Mouse (Mus musculus) Patski (cell line): ENCODE data around the gene Egfem1. TPM values are rescaled to one million over a fixed set of nuclear protein-coding genes. Genes with fewer than 3 reads are reported as not detected.

Experiments used
- ATAC-seq: fragments of 100-300 bp; one replicate; pipeline ENCODE4 v1.8.0; 2021
- CTCF ChIA-PET: fragments of 350-600 bp; sonication (Branson Sonifier 250); formaldehyde crosslinking; loops from one replicate; lab custom pipeline; 2022; ENCODE audit warnings: inconsistent platforms; lab: Charles Lee
- POLR2A ChIA-PET: fragments of 350-600 bp; sonication (Branson Sonifier 250); formaldehyde crosslinking; loops from one replicate; lab custom pipeline; 2022; ENCODE audit warnings: antibody characterized with exemption, inconsistent platforms; lab: Charles Lee
- DNase-seq: peaks from one replicate; pipeline ENCODE4 v3.0.0-alpha.2; 2011; ENCODE audit warnings: low read depth, low spot score
- H3K27me3 ChIP-seq: fragments of 371-371 bp; one replicate; pipeline ENCODE4 v1.5.1; 2021
- CTCF ChIP-seq: fragments of 100-300 bp; IDR thresholded peaks from one replicate; pipeline ENCODE4 v1.5.1; 2021
- in situ Hi-C: fragments of 300-500 bp; cut with MboI; formaldehyde crosslinking; loops from 3 replicates; pipeline ENCODE4 v1.11.1; 2018; ENCODE audit warnings: low pct_unique_long_range_greater_than_20kb, mixed read lengths
- polyA plus RNA-seq: library from polyadenylated mRNA; unstranded; gene quantifications from one replicate; pipeline ENCODE4 v1.2.3, GENCODE M21; 2021

The Egfem1 gene
- polyA plus RNA-seq, result not detected

DNA sequence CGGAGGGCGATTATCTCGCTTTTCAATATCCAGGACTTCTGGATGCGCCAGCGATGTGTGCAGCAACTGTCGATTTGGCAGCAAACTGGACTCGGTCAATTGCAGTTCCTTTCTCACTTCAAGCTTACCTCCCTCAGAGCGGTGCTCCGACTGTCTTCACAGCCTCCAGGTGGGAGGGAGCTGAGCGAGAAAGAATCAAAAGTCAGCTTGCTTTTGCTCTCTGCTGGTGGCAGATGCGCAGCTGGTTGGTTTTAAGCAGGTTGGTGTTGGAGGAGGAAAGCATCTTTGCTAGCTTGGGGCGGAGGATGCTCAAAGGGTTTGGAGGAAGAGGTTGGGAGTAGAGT is at the start of gene Egfem1:
Gene Egfem1 (plus strand): TSS at position 72 of the 344 bp plus-strand sequence.
- POLR2A ChIA-PET, result no interaction called here
- ATAC-seq, result no peak
- no peak for TF ChIP-seq CTCF
- CTCF ChIA-PET, result no interaction called here
- no peak for DNase-seq
- peaks cover 63% of the 10 kb centered on the region for H3K27me3 ChIP-seq
- in situ Hi-C loops, result no loop called here

GRCm38 (mm10) chr3:29033107-29033506 is 48.7 kb upstream of the Egfem1 start:
- POLR2A ChIA-PET, result no interaction called here
- in situ Hi-C loops, result loop anchor here (10.0 kb wide), 2 partner anchors 692 to 1522 kb away; no protein-coding TSS in a partner anchor
- DNase-seq, result no peak
- ATAC-seq, result no peak
- CTCF ChIA-PET, result no interaction called here
- H3K27me3 ChIP-seq, result peaks cover 24% of the 10 kb centered on the region
- TF ChIP-seq CTCF, result no peak

GRCm38 (mm10) chr3:29036146-29036545 is 45.7 kb upstream of the Egfem1 start:
- CTCF ChIA-PET, result interaction anchor here (1.1 kb wide), 2 partner anchors 9 to 12 kb away, joined by 4 to 5 read pairs; no protein-coding TSS in a partner anchor
- DNase-seq (no peak), ATAC-seq (no peak)
- in situ Hi-C loops, result loop anchor here (10.0 kb wide), 2 partner anchors 689 to 1519 kb away; no protein-coding TSS in a partner anchor
- H3K27me3 ChIP-seq, result peaks cover 39% of the 10 kb centered on the region
- POLR2A ChIA-PET, result no interaction called here
- peak; percentile 76 for TF ChIP-seq CTCF

- ATAC-seq, result no peak
- in situ Hi-C loops, result loop anchor here (10.0 kb wide), 2 partner anchors 688 to 1518 kb away; no protein-coding TSS in a partner anchor
Measured at GRCm38 (mm10) chr3:29036620-29037019, 45.2 kb upstream of the Egfem1 start.

DNA sequence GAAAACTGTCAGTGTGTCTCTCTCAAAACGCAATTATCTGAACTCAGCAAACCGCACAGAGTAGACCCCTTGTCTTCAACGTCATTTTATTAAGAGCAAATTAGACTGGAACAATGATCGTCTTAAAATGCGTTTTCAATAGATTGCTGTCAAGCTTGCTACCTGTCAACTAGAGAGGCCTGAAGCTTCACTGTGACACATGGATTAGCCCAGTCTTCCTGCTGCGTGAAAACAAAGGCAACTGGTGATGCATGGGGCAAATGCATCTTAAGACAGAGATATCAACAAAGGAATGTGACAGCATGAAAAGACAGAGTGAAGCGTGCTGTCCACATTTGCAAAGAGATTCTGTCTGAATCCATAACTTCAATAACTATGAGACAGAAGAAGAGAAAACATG is 41.8 kb upstream of the Egfem1 start:
- in situ Hi-C loops, result no loop called here

More at GRCm38 (mm10) chr3:29036620-29037019, 45.2 kb upstream of the Egfem1 start:
- TF ChIP-seq CTCF, result no peak
- DNase-seq, result no peak
- H3K27me3 ChIP-seq, result peaks cover 40% of the 10 kb centered on the region
- CTCF ChIA-PET, result interaction anchor here (1.1 kb wide), 2 partner anchors 11 to 39 kb away, joined by 3 to 5 read pairs; no protein-coding TSS in a partner anchor
- POLR2A ChIA-PET, result no interaction called here

GRCm38 (mm10) chr3:29046281-29046680 is 35.5 kb upstream of the Egfem1 start:
- H3K27me3 ChIP-seq, result peaks cover 22% of the 10 kb centered on the region
- in situ Hi-C loops, result no loop called here
- POLR2A ChIA-PET, result no interaction called here
- DNase-seq (no peak), ATAC-seq (no peak)
- no peak for TF ChIP-seq CTCF
- CTCF ChIA-PET, result no interaction called here

More for the DNA sequence above, 41.8 kb upstream of the Egfem1 start:
- peaks cover 30% of the 10 kb centered on the region for H3K27me3 ChIP-seq
- ATAC-seq (no peak), DNase-seq (no peak)
- ChIA-PET CTCF (no interaction called here), POLR2A (no interaction called here)
- TF ChIP-seq CTCF, result no peak

DNA sequence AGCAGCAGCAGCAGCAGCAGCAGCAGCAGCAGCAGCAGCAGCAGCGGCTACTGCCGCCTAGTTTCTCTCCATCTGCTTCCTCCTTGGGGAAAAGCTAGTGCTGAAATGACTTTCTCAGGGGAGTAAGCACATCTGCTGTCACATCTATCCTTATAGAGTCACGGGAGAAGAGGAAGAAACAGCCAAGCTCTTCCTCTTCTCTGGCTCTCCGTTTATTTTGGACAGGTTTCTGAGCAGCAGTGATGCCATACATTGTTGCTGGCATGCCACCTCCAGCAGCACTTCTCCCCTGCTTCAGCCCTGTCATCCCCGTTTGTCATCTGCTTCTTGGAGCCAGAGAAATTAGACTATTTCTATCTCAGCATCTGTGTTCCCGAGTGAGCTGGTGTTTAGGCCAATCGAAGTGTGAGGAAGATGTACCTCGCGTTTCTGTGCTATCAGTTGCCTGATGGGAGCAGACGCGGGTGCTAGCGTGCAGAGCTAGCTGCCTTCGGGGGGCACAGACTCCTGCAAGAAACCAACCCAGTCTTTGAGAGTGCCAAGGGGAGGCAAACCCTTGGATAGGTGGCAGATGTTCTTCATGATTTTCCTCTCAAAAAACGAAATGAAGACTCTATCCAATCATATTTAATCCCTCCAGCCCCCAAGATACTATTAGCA is 34.4 kb upstream of the Egfem1 start:
- CTCF ChIA-PET, result interaction anchor here (1.4 kb wide), 1 partner anchor 11 kb away, joined by 5 read pairs; no protein-coding TSS in a partner anchor
- TF ChIP-seq CTCF, result no peak
- DNase-seq (no peak), ATAC-seq (no peak)
- peaks cover 22% of the 10 kb centered on the region for H3K27me3 ChIP-seq
- POLR2A ChIA-PET, result no interaction called here
- in situ Hi-C loops, result no loop called here

DNA sequence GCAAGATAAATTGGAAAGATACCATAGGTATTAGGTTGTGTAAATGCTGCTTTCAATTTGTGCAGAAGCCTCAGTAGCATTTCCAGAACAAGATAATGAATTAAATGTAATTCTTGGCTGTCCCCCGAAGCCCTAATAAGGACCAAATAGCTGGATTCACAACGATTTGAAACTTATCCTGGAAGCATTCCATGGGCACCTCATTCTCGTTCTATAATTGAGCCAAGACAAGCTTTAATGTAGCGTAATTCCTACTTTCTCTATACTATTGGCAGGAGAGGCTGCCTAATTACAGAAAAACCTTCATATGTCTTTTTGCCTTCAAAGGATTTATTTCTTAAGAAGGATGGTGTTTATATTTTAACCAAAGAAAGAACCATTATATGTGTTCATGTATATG is 18.7 kb upstream of the Egfem1 start:
- ChIA-PET POLR2A (no interaction called here), CTCF (interaction anchor here (1.0 to 1.4 kb wide), 2 partner anchors 13 to 15 kb away, joined by 4 read pairs; no protein-coding TSS in a partner anchor)
- TF ChIP-seq CTCF, result no peak
- H3K27me3 ChIP-seq, result peaks cover 15% of the 10 kb centered on the region
- DNase-seq, result no peak
- ATAC-seq, result no peak
- in situ Hi-C loops, result no loop called here

GRCm38 (mm10) chr3:29068428-29069098 is 13.3 kb upstream of the Egfem1 start:
- no peak for ATAC-seq
- TF ChIP-seq CTCF, result no peak
- DNase-seq, result no peak
- POLR2A ChIA-PET, result no interaction called here
- in situ Hi-C loops, result no loop called here
- H3K27me3 ChIP-seq, result peaks cover 22% of the 10 kb centered on the region
- CTCF ChIA-PET, result no interaction called here

GRCm38 (mm10) chr3:29071315-29071714 is 10.5 kb upstream of the Egfem1 start:
- ATAC-seq, result no peak
- peaks cover 36% of the 10 kb centered on the region for H3K27me3 ChIP-seq

GRCm38 (mm10) chr3:29081517-29081916 is 306 bp upstream of the Egfem1 start:
- H3K27me3 ChIP-seq, result peaks cover 63% of the 10 kb centered on the region
- DNase-seq, result no peak

More at GRCm38 (mm10) chr3:29071315-29071714, 10.5 kb upstream of the Egfem1 start:
- ChIA-PET CTCF (no interaction called here), POLR2A (no interaction called here)
- DNase-seq, result no peak
- no peak for TF ChIP-seq CTCF
- in situ Hi-C loops, result no loop called here

More at GRCm38 (mm10) chr3:29081517-29081916, 306 bp upstream of the Egfem1 start:
- POLR2A ChIA-PET, result no interaction called here
- ATAC-seq, result no peak
- TF ChIP-seq CTCF, result no peak
- in situ Hi-C loops, result no loop called here
- CTCF ChIA-PET, result no interaction called here
